Mouse (Mus musculus) lung, embryonic 14.5 days (tissue): ENCODE measurements around the gene Ybx1. TPM values are rescaled to one million over a fixed set of nuclear protein-coding genes. Genes with fewer than 3 reads are reported as not detected.
"Not testable (repeated sequence)": the region's sequence is repeated elsewhere in the genome, so short reads cannot be mapped to it uniquely, and the experiment has no call there.

ENCODE experiments used
- ATAC-seq: fragments of 200-750 bp; cut with Nextera tagmentation; 2 replicates; pipeline ENCODE4 v1.8.0; 2017; ENCODE audit warnings: mild to moderate bottlenecking, moderate TSS enrichment, moderate library complexity; ENCODE audit not compliant: insufficient read depth
- DNase-seq: peaks from one replicate; pipeline ENCODE4 v3.0.0-alpha.2; 2015
- H3K27ac ChIP-seq: fragments of 300-500 bp; sonication (generic); 2 replicates; pipeline ENCODE4 v1.5.1; 2014; ENCODE audit warnings: low read depth, mild to moderate bottlenecking, moderate library complexity
- H3K27me3 ChIP-seq: fragments of 300-500 bp; sonication (generic); 2 replicates; pipeline ENCODE4 v1.6.1; 2014; ENCODE audit warnings: low read length, control low read depth; ENCODE audit not compliant: insufficient read depth
- H3K36me3 ChIP-seq: fragments of 300-500 bp; sonication (generic); 2 replicates; pipeline ENCODE4 v1.6.1; 2014; ENCODE audit warnings: control low read depth; ENCODE audit not compliant: insufficient read depth
- H3K4me1 ChIP-seq: fragments of 300-500 bp; sonication (generic); 2 replicates; pipeline ENCODE4 v1.6.1; 2014; ENCODE audit warnings: antibody characterized with exemption, control low read depth; ENCODE audit not compliant: insufficient read depth
- H3K4me2 ChIP-seq: fragments of 300-500 bp; sonication (generic); 2 replicates; pipeline ENCODE4 v1.6.1; 2014; ENCODE audit warnings: mild to moderate bottlenecking
- H3K4me3 ChIP-seq: fragments of 300-500 bp; sonication (generic); 2 replicates; pipeline ENCODE4 v1.5.1; 2014; ENCODE audit warnings: low read depth, low read length
- H3K9ac ChIP-seq: fragments of 300-500 bp; sonication (generic); 2 replicates; pipeline ENCODE4 v1.6.1; 2014
- H3K9me3 ChIP-seq: fragments of 300-500 bp; sonication (generic); 2 replicates; pipeline ENCODE4 v1.6.1; 2016; ENCODE audit warnings: low read depth, low read length, control low read depth
- CTCF ChIP-seq: IDR thresholded peaks from 2 replicates; pipeline ENCODE4 v1.5.1; 2016; ENCODE audit warnings: antibody characterized with exemption, low read depth
- WGBS: fragments of 180-500 bp; shearing (Covaris S2); extraction: QIAGEN DNeasy Blood & Tissue Kit; methylation state at CpG from one replicate; pipeline ENCODE4 v1.1.7; 2014; 5-methylcytosine and 5-hydroxymethylcytosine counted together
- polyA plus RNA-seq: library from polyadenylated mRNA; unstranded; fragments of >200 nt; fragmentation: Nextera tagmentation; extraction: Ambion mirVana; gene quantifications from 2 replicates; pipeline ENCODE4 v1.2.1, GENCODE M21; 2014

Gene Ybx1
- polyA plus RNA-seq, 1 experiment from 2014 or later: 902 TPM

DNA sequence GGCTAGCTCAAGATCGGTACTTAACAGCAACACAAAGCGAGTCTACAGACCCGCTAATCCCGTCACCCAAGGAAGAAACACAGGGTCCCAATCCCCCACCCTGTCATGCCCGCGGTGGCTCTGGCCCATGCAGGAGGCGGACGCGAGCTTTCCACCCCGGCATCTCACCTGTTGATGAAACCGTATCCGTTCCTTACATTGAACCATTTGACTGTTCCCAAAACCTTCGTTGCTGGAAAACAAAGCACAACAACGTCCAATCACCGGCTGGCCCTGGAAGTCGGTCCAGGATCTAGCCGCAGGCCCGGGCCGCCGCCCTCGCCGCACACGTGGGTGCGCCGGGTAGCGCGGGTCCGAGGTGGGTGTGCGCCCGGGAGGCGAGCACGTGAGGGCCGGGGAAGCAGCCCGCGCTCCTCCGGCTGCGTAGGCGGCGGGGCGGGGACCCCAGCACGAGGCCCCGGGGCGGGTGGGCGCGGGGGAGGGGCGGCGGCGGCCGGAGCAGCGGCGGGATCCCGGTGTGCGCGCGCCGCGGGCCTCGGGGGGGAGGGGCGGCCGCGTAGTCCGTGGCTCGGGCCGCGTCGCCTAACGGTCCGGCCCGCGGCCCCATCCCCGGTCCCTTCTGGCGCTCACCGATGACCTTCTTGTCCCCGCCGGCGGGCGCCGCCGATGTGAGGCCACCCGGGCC, 688 bp downstream of the Ybx1 start:
- Histone ChIP-seq H3K27me3 (no peaks in the 10 kb centered on the region), H3K9me3 (no peaks in the 10 kb centered on the region), H3K4me1 (no peaks in the 10 kb centered on the region; the same call in 1 of the 2 replicates), H3K27ac (peak overlapping the region; percentile 84), H3K9ac (peak overlapping the region; percentile 92), H3K36me3 (peaks cover 25% of the 10 kb centered on the region), H3K4me3 (peak overlapping the region; percentile 94), H3K4me2 (peak overlapping the region; percentile 81)
- DNase-seq (peak; percentile 56), ATAC-seq (peak; percentile 23)
- under 1% methylated on average over 61 of the region's 80 CpGs for WGBS
- no peak for TF ChIP-seq CTCF

DNA sequence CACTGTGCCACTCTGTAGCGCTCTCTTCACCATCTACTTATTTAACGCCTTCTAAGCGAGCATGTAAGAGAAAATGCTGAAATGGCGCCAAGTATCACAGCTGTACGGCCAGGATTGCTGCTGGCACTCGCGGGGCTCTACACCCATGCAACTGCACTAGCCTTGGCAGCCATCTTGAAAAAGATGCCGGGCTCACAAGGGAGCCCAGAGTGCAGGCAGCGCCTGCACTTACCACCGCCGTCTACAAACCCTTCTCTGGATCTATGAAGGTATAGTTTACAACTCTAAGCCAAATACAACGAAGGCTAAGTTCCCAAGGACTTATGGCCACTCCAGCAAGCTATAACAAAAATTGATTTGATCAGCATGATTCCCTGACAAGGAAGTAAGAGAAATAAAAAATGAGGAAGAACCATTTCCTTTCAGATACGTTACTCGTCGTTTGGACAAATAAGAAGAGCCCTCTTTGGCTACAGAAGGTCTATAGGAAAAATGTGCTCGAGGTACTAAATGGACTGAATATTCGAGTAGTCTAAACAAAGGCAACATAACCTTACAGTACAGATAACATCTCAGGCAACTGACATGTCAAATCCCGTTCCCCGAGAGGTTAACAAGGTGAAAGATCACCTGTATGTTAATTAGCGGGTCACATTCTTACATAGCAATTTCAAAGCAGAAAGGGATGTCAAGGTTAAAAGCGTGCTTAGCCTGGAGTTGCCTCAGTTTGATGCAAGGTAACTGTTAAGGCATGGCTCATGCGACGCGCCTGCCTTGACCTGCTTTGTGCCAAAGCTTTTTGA, 1.4 kb downstream of the Ybx1 start:
- no peak for ATAC-seq
- Histone ChIP-seq H3K36me3 (peaks cover 32% of the 10 kb centered on the region), H3K4me2 (peak overlapping the region; percentile 81), H3K4me1 (no peaks in the 10 kb centered on the region; the same call in 1 of the 2 replicates), H3K9ac (peak overlapping the region; percentile 92), H3K27me3 (no peaks in the 10 kb centered on the region), H3K4me3 (peak overlapping the region; percentile 94), H3K9me3 (no peaks in the 10 kb centered on the region), H3K27ac (peak overlapping the region; percentile 84)
- peak; percentile 82 for DNase-seq
- under 1% methylated on average over 24 of the region's 24 CpGs for WGBS
- no peak for TF ChIP-seq CTCF

DNA sequence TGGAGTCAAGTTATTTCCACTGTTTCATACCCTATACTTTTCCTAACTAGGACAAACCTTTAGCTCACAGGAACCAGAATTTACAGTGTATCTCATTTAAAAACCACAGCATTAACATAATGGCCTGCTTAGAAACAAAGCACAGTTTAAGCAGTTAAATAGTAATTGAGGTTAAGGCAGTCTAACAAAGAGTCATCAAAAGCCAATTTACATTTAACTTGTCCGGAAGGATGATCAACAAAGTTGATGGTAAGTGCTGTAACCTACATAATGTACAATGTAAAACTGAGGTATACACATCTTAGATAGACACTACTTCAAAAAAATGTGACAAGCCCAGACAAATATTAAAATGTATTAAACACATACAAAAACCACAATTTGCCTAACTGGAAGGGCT, 2.5 kb downstream of the Ybx1 start:
- ATAC-seq: no peak
- no peak for TF ChIP-seq CTCF
- H3K4me2 ChIP-seq: peak overlapping the region; percentile 81
- no peak overlapping the region for H3K27ac ChIP-seq
- peaks cover 43% of the 10 kb centered on the region for H3K36me3 ChIP-seq
- H3K27me3 ChIP-seq: no peaks in the 10 kb centered on the region
- no peak for DNase-seq
- H3K9ac ChIP-seq: peak overlapping the region; percentile 92
- no peaks in the 10 kb centered on the region for H3K9me3 ChIP-seq
- H3K4me1 ChIP-seq: no peaks in the 10 kb centered on the region; the same call in 1 of the 2 replicates
- 71% methylated on average over 1 of the region's 1 CpGs for WGBS
- peak overlapping the region; percentile 94 for H3K4me3 ChIP-seq

DNA sequence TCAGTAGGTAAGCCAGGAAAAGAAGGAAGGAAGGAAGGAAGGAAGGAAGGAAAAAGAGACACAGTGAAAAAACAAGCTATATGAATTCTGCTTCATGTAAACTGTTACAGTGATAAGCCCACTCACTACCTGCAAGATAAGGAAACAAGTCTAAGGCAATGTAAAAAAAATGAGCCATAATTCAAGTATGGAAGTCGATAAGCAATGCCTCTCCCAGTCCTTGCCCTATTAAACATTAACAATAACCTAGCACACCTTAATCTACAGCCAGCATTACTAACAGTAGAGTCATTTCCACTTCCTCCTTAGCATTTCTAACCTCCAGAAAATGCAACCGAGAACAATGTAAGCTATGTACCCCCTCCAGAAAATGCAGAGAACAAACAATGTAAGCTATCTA, 9.1 kb downstream of the Ybx1 start:
- WGBS: 54% methylated on average over 2 of the region's 2 CpGs
- H3K27me3 ChIP-seq: no peaks in the 10 kb centered on the region
- no peak overlapping the region for H3K27ac ChIP-seq
- H3K9ac ChIP-seq: no peak overlapping the region
- no peaks in the 10 kb centered on the region for H3K4me1 ChIP-seq
- H3K4me3 ChIP-seq: no peak overlapping the region
- no peaks in the 10 kb centered on the region for H3K9me3 ChIP-seq
- ATAC-seq (no peak), DNase-seq (no peak)
- H3K4me2 ChIP-seq: no peak overlapping the region
- peaks cover 85% of the 10 kb centered on the region for H3K36me3 ChIP-seq
- TF ChIP-seq CTCF: no peak

DNA sequence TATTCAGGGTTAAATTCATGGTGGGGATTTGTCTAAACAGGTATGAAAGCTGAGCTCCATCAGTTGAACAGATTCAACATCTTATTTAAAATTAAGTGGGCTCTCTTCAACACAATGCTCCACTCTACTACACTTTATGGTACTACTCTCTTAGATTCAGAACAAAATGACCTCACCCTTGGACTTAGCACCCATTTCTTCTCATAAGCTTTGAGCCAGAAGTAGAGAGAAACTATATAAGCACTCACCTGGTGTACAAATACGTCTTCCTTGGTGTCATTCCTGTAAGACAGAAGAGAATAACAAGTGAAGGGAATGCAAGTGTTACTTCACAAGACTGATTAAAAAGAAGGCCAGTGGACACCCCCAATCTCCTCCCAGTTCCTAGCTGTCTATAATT, 9.5 kb downstream of the Ybx1 start:
- H3K4me2 ChIP-seq: no peak overlapping the region
- H3K9me3 ChIP-seq: no peaks in the 10 kb centered on the region
- H3K4me3 ChIP-seq: no peak overlapping the region
- ATAC-seq (no peak), DNase-seq (no peak)
- peaks cover 86% of the 10 kb centered on the region for H3K36me3 ChIP-seq
- H3K27ac ChIP-seq: no peak overlapping the region
- no peak for TF ChIP-seq CTCF
- no peaks in the 10 kb centered on the region for H3K4me1 ChIP-seq
- no peaks in the 10 kb centered on the region for H3K27me3 ChIP-seq
- no peak overlapping the region for H3K9ac ChIP-seq
- WGBS: 76% methylated on average over 1 of the region's 1 CpGs

DNA sequence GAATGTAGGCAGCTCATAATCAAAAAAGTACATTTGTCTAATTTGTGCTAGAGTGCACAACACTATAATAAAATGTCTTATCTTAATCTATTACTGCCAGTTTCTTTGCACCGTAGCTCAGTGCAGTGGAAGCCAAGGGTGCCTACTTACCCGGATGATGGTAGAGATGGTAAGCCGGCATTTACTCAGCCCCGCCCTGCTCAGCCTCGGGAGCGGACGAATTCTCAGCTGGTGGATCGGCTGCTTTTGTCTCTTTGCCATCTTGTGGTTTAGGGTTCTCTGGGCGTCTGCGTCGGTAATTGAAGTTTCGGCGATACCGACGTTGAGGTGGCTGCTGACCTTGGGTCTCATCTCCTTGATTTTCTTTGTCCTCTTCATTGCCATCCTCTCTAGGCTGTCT, 15.6 kb downstream of the Ybx1 start:
- not testable (repeated sequence) for H3K27me3 ChIP-seq, H3K4me1 ChIP-seq, ATAC-seq, H3K4me2 ChIP-seq, DNase-seq, H3K9me3 ChIP-seq, H3K9ac ChIP-seq, H3K27ac ChIP-seq, H3K4me3 ChIP-seq
- H3K36me3 ChIP-seq: peaks cover 96% of the 10 kb centered on the region
- WGBS: 87% methylated on average over 15 of the region's 15 CpGs

DNA sequence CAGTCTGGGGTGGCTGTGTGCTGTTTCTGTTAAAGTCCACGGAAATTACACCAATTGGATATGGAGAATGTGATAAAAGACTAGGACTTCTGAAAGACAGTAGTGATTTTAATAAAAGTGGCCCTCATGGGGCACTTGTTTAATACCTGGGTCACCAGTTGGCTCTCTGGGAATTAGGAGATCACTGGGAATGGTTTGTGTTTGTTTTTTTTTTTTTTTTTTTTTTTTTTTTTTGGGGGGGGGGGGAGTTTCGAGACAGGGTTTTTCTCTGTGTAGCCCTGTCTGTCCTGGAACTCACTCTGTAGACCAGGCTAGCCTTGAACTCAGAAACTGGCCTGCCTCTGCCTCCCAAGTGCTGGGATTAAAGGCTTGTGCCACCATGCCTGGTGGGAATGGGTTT, 18.7 kb downstream of the Ybx1 start:
- DNase-seq (no peak), ATAC-seq (no peak)
- H3K27ac ChIP-seq: peak overlapping the region; percentile 10; the same call in 1 of the 2 replicates
- H3K4me3 ChIP-seq: no peak overlapping the region
- TF ChIP-seq CTCF: no peak
- no peak overlapping the region for H3K9ac ChIP-seq
- no peak overlapping the region for H3K4me2 ChIP-seq
- H3K9me3 ChIP-seq: no peaks in the 10 kb centered on the region
- H3K36me3 ChIP-seq: peaks cover 94% of the 10 kb centered on the region
- no peaks in the 10 kb centered on the region for H3K27me3 ChIP-seq
- 83% methylated on average over 2 of the region's 2 CpGs for WGBS
- H3K4me1 ChIP-seq: no peaks in the 10 kb centered on the region
